Mouse (Mus musculus): ENCODE data around the gene Cd47.

DNA sequence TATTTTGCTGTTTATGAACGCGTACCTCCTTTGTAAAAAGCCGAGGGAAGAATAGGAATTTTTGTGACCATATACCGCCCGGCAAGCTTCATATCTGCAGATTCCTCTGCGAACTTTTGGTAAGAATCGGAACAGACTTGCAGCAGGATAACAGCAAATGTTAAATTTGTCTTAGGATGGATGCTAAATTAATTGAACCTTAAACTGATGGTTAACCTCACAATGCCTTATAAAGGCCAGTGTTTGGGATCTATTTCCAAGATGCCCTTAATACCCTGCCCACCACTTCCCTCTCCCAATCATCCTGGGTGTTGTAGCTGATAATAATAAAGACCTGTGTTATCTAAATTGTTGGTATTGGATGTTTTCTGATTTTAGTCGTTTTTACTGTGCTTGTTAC, 56.3 kb downstream of the Cd47 start:
- TF ChIP-seq CTCF (IDR thresholded peaks at IDR 0.05) (no peak), POLR2A (IDR thresholded peaks at IDR 0.05; ENCODE audit: insufficient read depth, low read depth, low read length) (no peak), EP300 (IDR thresholded peaks at IDR 0.05; ENCODE audit: insufficient read depth, low read depth, low read length) (no peak)
